Mouse (Mus musculus): Measurements from ENCODE around the gene Ypel2. TPM values are rescaled to one million over a fixed set of nuclear protein-coding genes. Genes with fewer than 3 reads are reported as not detected.

The Ypel2 gene
- polyA plus RNA-seq, 1 experiment from 2014 or later: 4.3 TPM

GRCm38 (mm10) chr11:86991241-86991640, 2.3 kb downstream of the Ypel2 start:
- no peaks in the 10 kb centered on the region for H3K9me3 ChIP-seq
- H3K4me1 ChIP-seq (replicated peaks): peaks cover 69% of the 10 kb centered on the region
- DNase-seq (ENCODE audit: low spot score): no peak
- H3K4me3 ChIP-seq: no peak overlapping the region
- no peaks in the 10 kb centered on the region for H3K36me3 ChIP-seq
- WGBS: 87% methylated on average over 4 of the region's 4 CpGs
- H3K27ac ChIP-seq: no peak overlapping the region
- peaks cover 6% of the 10 kb centered on the region; the same call in 1 of the 2 replicates for H3K27me3 ChIP-seq (ENCODE audit: insufficient read depth, poor library complexity, severe bottlenecking)

DNA sequence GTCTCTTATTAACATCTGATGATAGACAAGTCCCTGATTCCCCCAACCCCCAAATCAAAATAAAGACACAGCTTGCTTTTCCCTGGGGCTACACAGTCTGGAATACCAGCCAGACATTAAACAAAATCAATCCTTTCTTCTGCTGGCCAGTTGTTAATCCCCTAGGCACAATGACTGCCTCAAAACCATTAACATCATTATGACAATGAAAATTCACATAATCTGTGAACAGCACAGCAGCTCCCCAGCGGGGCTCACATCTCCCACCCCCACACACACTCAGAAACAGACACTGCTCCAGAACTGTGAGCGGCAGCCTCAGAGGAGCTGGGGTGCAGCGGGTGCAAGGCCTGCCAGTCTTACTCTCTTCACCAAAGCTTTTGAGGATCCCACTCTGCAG, 3.2 kb downstream of the Ypel2 start:
- no peaks in the 10 kb centered on the region for H3K9me3 ChIP-seq
- 0 out of 2 replicates have a peak overlapping the region, but pooled peaks have one; percentile 46 for H3K27ac ChIP-seq
- peaks cover 6% of the 10 kb centered on the region; the same call in 1 of the 2 replicates for H3K27me3 ChIP-seq (ENCODE audit: insufficient read depth, poor library complexity, severe bottlenecking)
- WGBS: 53% methylated on average over 3 of the region's 3 CpGs
- no peak for DNase-seq (ENCODE audit: low spot score)
- no peaks in the 10 kb centered on the region for H3K36me3 ChIP-seq
- no peak overlapping the region for H3K4me3 ChIP-seq
- H3K4me1 ChIP-seq (replicated peaks): peaks cover 59% of the 10 kb centered on the region

DNA sequence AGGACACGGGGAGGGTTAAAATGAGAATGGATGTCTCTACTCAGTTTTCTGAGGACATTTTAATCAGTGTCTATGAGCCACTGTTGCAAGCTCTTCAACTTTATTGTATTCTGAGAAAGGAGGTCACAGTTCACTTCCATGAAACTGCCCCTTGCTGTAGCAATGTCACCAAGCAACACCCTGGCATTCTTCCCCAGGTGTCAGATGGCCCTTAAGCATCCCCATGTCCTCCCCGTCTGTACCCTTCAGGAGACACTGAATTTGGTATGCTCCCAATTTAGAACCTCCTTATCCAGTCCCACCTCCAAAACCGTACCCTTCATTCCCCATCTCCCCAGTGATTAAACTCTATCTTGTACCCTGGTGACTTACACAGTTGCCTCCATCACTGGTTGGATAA, 8.5 kb downstream of the Ypel2 start:
- 67% methylated on average over 3 of the region's 3 CpGs for WGBS
- Histone ChIP-seq H3K4me1 (replicated peaks) (peaks cover 30% of the 10 kb centered on the region), H3K36me3 (no peaks in the 10 kb centered on the region), H3K27ac (no peak overlapping the region), H3K9me3 (no peaks in the 10 kb centered on the region), H3K27me3 (ENCODE audit: insufficient read depth, poor library complexity, severe bottlenecking) (no peaks in the 10 kb centered on the region), H3K4me3 (no peak overlapping the region)
- DNase-seq (ENCODE audit: low spot score): no peak

DNA sequence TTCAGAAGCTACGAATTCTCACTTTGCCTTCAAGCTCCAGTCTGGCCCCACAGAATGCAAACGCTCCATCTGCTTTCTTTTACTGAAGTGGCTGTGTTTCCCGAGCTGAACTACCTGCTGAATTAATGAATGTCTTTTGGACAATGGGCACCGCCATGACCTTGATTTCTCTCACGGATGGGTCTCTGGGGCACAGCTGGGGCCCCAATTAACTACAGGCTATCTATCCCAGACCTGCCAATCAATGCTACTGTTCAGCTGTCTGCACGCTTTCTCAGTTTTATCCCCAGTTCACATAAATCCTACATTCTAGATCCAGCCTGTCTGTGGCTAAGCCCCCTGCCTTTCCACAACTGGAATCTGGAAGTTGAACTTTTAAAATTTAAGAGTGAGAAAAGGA, 10.5 kb downstream of the Ypel2 start:
- peak overlapping the region; percentile 62 for H3K27ac ChIP-seq
- H3K4me1 ChIP-seq (replicated peaks): peaks cover 21% of the 10 kb centered on the region
- no peaks in the 10 kb centered on the region for H3K36me3 ChIP-seq
- H3K27me3 ChIP-seq (ENCODE audit: insufficient read depth, poor library complexity, severe bottlenecking): no peaks in the 10 kb centered on the region
- 43% methylated on average over 6 of the region's 6 CpGs for WGBS
- DNase-seq (ENCODE audit: low spot score): peak; percentile 23
- H3K4me3 ChIP-seq: no peak overlapping the region
- no peaks in the 10 kb centered on the region for H3K9me3 ChIP-seq

GRCm38 (mm10) chr11:86981229-86981791, 12.2 kb downstream of the Ypel2 start:
- H3K27me3 ChIP-seq (ENCODE audit: insufficient read depth, poor library complexity, severe bottlenecking): no peaks in the 10 kb centered on the region
- H3K27ac ChIP-seq: 0 out of 2 replicates have a peak overlapping the region, but pooled peaks have one; percentile 40
- WGBS: 78% methylated on average over 5 of the region's 5 CpGs
- no peaks in the 10 kb centered on the region for H3K9me3 ChIP-seq
- no peak for DNase-seq (ENCODE audit: low spot score)
- H3K4me1 ChIP-seq (replicated peaks): peaks cover 17% of the 10 kb centered on the region
- H3K4me3 ChIP-seq: no peak overlapping the region
- 0 out of 2 replicates have a peak, but pooled peaks cover 5% of the 10 kb centered on the region for H3K36me3 ChIP-seq

GRCm38 (mm10) chr11:86980526-86980925, 13.0 kb downstream of the Ypel2 start:
- Histone ChIP-seq H3K4me1 (replicated peaks) (peaks cover 22% of the 10 kb centered on the region), H3K4me3 (no peak overlapping the region), H3K27me3 (ENCODE audit: insufficient read depth, poor library complexity, severe bottlenecking) (no peaks in the 10 kb centered on the region), H3K9me3 (no peaks in the 10 kb centered on the region), H3K27ac (no peak overlapping the region), H3K36me3 (0 out of 2 replicates have a peak, but pooled peaks cover 5% of the 10 kb centered on the region)
- no peak for DNase-seq (ENCODE audit: low spot score)
- 89% methylated on average over 6 of the region's 6 CpGs for WGBS

DNA sequence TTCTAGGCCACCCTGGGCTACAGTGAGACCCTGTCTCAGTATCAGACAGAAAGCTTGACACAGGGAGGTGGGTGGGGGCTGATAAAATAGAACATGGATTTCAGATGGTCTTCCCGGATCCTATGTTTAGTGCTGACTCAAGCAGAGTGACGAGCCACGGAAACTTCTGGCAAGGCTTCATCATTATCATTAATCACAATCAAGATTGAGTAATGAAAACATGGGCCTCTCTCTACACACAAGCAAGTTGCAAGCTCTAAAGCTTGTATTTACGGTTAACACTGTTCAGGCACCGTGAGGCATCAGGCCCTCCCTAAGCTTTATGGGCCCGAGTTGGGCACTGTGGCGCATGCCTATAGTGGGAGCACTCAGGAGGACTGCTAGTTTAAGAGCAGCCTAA, 13.7 kb downstream of the Ypel2 start:
- no peak for DNase-seq (ENCODE audit: low spot score)
- Histone ChIP-seq H3K4me3 (no peak overlapping the region), H3K36me3 (0 out of 2 replicates have a peak, but pooled peaks cover 5% of the 10 kb centered on the region), H3K27me3 (ENCODE audit: insufficient read depth, poor library complexity, severe bottlenecking) (no peaks in the 10 kb centered on the region), H3K27ac (no peak overlapping the region), H3K9me3 (no peaks in the 10 kb centered on the region), H3K4me1 (replicated peaks) (peaks cover 23% of the 10 kb centered on the region)
- WGBS: 96% methylated on average over 7 of the region's 7 CpGs

GRCm38 (mm10) chr11:86977242-86977641, 16.3 kb downstream of the Ypel2 start:
- no peaks in the 10 kb centered on the region for H3K27me3 ChIP-seq (ENCODE audit: insufficient read depth, poor library complexity, severe bottlenecking)
- WGBS: 93% methylated on average over 5 of the region's 5 CpGs
- no peak overlapping the region for H3K4me3 ChIP-seq
- H3K9me3 ChIP-seq: no peaks in the 10 kb centered on the region
- DNase-seq (ENCODE audit: low spot score): no peak
- H3K36me3 ChIP-seq: 0 out of 2 replicates have a peak, but pooled peaks cover 5% of the 10 kb centered on the region
- peaks cover 30% of the 10 kb centered on the region for H3K4me1 ChIP-seq (replicated peaks)
- H3K27ac ChIP-seq: no peak overlapping the region

DNA sequence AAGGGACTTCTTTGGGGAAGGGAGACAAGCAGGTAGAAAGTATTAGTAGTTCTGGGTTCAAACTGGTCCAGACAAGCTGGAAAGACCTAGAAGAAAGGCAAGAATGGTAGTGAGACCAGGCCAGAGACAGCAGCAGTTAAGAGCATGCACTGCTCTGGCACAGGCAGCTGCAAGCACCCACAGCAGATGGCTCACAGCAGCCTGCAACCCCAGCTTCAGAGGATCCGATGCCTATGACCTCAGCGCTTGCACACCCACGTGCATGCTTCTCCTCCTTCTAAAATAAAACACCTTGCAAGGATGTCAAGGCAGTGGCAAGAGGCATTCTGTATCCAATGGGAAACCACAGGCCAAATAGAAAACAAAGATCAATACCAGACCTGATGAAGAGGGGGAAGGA, 19.1 kb downstream of the Ypel2 start:
- peaks cover 9% of the 10 kb centered on the region; the same call in 1 of the 2 replicates for H3K36me3 ChIP-seq
- peaks cover 51% of the 10 kb centered on the region for H3K4me1 ChIP-seq (replicated peaks)
- WGBS: 76% methylated on average over 3 of the region's 3 CpGs
- no peaks in the 10 kb centered on the region for H3K27me3 ChIP-seq (ENCODE audit: insufficient read depth, poor library complexity, severe bottlenecking)
- no peak overlapping the region for H3K27ac ChIP-seq
- no peak overlapping the region for H3K4me3 ChIP-seq
- no peak for DNase-seq (ENCODE audit: low spot score)
- no peaks in the 10 kb centered on the region for H3K9me3 ChIP-seq

- H3K36me3 ChIP-seq: peaks cover 9% of the 10 kb centered on the region; the same call in 1 of the 2 replicates
- no peak for DNase-seq (ENCODE audit: low spot score)
- H3K4me1 ChIP-seq (replicated peaks): peaks cover 62% of the 10 kb centered on the region
- H3K27ac ChIP-seq: peak overlapping the region; percentile 53; the same call in 1 of the 2 replicates
- H3K9me3 ChIP-seq: no peaks in the 10 kb centered on the region
- H3K27me3 ChIP-seq (ENCODE audit: insufficient read depth, poor library complexity, severe bottlenecking): no peaks in the 10 kb centered on the region
- H3K4me3 ChIP-seq: no peak overlapping the region
- WGBS: 74% methylated on average over 5 of the region's 5 CpGs
Observed at GRCm38 (mm10) chr11:86973255-86973654, 20.3 kb downstream of the Ypel2 start.

DNA sequence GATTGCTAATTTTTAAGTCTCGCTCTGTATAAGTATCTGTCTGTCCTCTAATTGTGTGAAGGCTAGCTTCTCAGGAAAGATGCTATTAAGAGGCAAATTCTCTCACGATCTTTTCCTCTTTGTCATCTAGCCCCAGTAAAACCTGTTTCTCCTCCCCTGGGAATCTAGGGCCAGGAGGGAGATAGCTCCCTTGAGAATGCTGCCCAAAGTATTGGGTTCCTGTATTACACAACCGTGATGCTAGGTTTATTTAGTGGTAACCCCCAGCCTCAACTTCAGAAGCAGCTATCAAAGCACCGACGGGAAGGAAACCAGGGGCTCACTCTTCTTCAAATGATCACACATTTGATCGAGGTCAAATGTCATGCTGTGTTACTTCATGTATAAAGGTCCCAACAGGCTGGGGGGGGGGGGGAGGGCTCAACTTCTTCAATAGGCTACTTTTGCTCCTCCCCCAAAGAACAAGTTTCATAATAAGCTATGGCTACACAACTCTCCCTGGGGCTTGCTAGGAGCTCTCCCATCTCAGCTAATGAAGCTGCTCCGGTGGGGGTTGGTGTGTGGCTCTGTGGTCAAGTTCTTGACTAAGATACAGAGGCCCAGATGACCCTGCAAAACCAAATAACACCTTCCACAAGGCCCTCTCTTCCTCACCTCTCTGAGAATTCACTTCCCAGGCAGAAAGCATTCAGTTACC, 22.3 kb downstream of the Ypel2 start:
- Histone ChIP-seq H3K27me3 (ENCODE audit: insufficient read depth, poor library complexity, severe bottlenecking) (no peaks in the 10 kb centered on the region), H3K27ac (no peak overlapping the region), H3K4me3 (no peak overlapping the region), H3K4me1 (replicated peaks) (peaks cover 64% of the 10 kb centered on the region), H3K9me3 (no peaks in the 10 kb centered on the region), H3K36me3 (peaks cover 4% of the 10 kb centered on the region; the same call in 1 of the 2 replicates)
- DNase-seq (ENCODE audit: low spot score): no peak
- WGBS: 63% methylated on average over 7 of the region's 7 CpGs

DNA sequence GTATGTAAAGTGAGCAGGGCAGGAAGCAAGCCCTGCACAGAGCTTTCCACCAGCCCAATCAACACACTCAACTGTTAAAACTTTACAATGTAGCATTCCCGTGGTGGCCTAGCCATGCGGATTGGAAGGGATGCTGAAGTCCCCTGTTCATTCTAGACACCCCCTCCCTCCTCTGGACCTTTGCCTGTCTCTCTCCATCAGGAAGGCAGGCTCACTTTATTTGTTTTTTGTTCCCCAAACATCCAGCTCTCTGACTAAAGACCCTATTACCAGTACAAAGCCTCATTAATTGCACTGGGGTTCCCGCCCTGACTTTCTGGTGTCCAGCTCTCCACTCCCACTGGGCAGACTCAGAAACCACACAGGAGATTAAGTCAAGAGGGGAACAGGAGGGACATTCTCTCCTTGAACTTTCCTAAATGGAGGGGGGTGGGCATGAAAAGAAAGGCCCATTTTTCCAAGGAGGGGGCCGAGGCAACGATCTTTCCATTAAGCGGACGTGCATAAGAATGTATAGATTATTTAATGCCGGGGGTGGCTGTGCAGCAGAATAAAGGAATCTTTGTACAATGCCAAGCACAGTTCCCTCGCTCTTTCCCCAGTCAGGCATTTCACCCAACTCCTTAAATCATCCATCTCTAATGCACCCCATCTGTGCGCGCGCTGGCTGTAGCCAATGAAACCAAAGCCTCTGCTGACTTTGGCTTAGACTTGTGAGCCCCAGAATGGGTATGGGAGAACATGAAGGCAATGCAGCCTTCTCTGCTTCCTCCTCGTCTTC, 24.3 kb downstream of the Ypel2 start:
- H3K4me3 ChIP-seq: no peak overlapping the region
- H3K36me3 ChIP-seq: peaks cover 4% of the 10 kb centered on the region; the same call in 1 of the 2 replicates
- WGBS: 58% methylated on average over 13 of the region's 13 CpGs
- H3K27ac ChIP-seq: peak overlapping the region; percentile 77
- no peaks in the 10 kb centered on the region for H3K27me3 ChIP-seq (ENCODE audit: insufficient read depth, poor library complexity, severe bottlenecking)
- no peaks in the 10 kb centered on the region for H3K9me3 ChIP-seq
- no peak for DNase-seq (ENCODE audit: low spot score)
- H3K4me1 ChIP-seq (replicated peaks): peaks cover 52% of the 10 kb centered on the region

GRCm38 (mm10) chr11:86967506-86967905, 26.0 kb downstream of the Ypel2 start:
- no peak for DNase-seq (ENCODE audit: low spot score)
- Histone ChIP-seq H3K4me1 (replicated peaks) (peaks cover 56% of the 10 kb centered on the region), H3K9me3 (no peaks in the 10 kb centered on the region), H3K36me3 (peaks cover 4% of the 10 kb centered on the region; the same call in 1 of the 2 replicates), H3K27ac (no peak overlapping the region), H3K27me3 (ENCODE audit: insufficient read depth, poor library complexity, severe bottlenecking) (no peaks in the 10 kb centered on the region), H3K4me3 (no peak overlapping the region)
- WGBS: 93% methylated on average over 9 of the region's 9 CpGs

All from hindbrain, embryonic 10.5 days (tissue).